Mouse (Mus musculus) C2C12 (cell line): Measurements from ENCODE around the gene Cmtr2. TPM values are rescaled to one million over a fixed set of nuclear protein-coding genes. Genes with fewer than 3 reads are reported as not detected.

ENCODE experiments used
- H3K27me3 ChIP-seq: one replicate; pipeline ENCODE4 v1.6.1; 2011; ENCODE audit not compliant: control insufficient read depth, insufficient read depth, insufficient read length
- H3K36me3 ChIP-seq: one replicate; pipeline ENCODE4 v1.6.1; 2011; ENCODE audit not compliant: control insufficient read depth, insufficient read depth
- H3K4me3 ChIP-seq: one replicate; pipeline ENCODE4 v1.5.1; 2011; ENCODE audit warnings: mild to moderate bottlenecking, control low read depth; ENCODE audit not compliant: poor library complexity, insufficient read depth, severe bottlenecking
- H3K79me2 ChIP-seq: one replicate; pipeline ENCODE4 v1.6.1; 2011; ENCODE audit not compliant: control insufficient read depth, insufficient read depth
- H3K79me3 ChIP-seq: one replicate; pipeline ENCODE4 v1.6.1; 2011; ENCODE audit warnings: low read depth, control low read depth
- H3ac ChIP-seq: one replicate; pipeline ENCODE3; 2011; ENCODE audit warnings: low read depth; ENCODE audit not compliant: control insufficient read depth, insufficient read length
- CEBPB ChIP-seq: IDR thresholded peaks from one replicate; pipeline ENCODE4 v1.6.1; 2011; ENCODE audit warnings: low read depth, mild to moderate bottlenecking, control low read depth, moderate library complexity
- CTCF ChIP-seq: IDR thresholded peaks from one replicate; pipeline ENCODE4 v1.5.1; 2011; ENCODE audit not compliant: control insufficient read depth, insufficient read depth, insufficient read length
- FOSL1 ChIP-seq: IDR thresholded peaks from one replicate; pipeline ENCODE4 v1.8.0; 2011; ENCODE audit warnings: mild to moderate bottlenecking, low read length; ENCODE audit not compliant: poor library complexity, insufficient read depth, severe bottlenecking
- MAX ChIP-seq: IDR thresholded peaks from one replicate; pipeline ENCODE4 v1.6.1; 2011; ENCODE audit warnings: mild to moderate bottlenecking, control low read depth
- MYOD1 ChIP-seq: IDR thresholded peaks from one replicate; pipeline ENCODE4 v1.6.1; 2011; ENCODE audit warnings: low read depth; ENCODE audit not compliant: control insufficient read depth, insufficient read length
- MYOG ChIP-seq: IDR thresholded peaks from one replicate; pipeline ENCODE4 v1.6.1; 2011; ENCODE audit not compliant: control insufficient read depth, insufficient read length; ENCODE audit errors: extremely low read depth
- USF1 ChIP-seq: IDR thresholded peaks from one replicate; pipeline ENCODE4 v1.6.1; 2011; ENCODE audit warnings: low read depth, mild to moderate bottlenecking, control low read depth, moderate library complexity
- polyA plus RNA-seq: library from polyadenylated mRNA; unstranded; fragments of >200 nt; fragmentation: generic; extraction: Trizol; gene quantifications from one replicate; pipeline ENCODE4 v1.2.1, GENCODE M21; 2012; ENCODE audit warnings: missing spikeins

The Cmtr2 gene
- polyA plus RNA-seq, 1 experiment = 4.6 TPM

DNA sequence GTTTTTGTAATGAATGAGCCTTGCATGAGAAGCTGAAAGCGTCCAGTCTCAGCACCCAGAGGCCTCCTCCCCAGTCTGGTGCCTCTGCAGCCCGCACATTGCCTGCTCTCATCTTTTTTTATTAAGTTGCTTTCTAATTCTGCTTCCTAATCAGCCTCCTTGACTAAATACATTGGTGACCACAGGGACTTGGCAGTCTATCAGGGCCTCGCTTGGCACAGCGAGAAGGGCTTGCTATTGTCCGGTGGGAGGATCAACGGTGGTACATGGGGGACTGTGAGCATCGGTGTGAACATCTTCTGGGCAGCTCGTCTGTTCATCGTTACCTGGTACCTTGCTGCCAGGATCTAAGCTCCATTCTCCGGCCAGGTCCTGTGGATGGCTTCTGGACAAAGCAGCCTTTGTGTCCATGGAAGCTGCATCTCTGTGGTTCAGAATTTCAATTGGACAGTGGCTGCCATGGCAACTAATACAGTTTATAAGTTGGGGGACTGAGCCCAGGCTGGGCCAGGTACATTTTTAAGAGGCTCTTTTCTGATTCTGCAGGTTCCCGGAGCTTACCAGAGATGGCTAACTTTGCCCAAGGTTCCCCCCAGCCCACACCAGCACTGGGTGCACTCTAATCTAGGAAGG lies 32.6 kb upstream of the Cmtr2 start:
- TF ChIP-seq CTCF (no peak), FOSL1 (no peak), CEBPB (no peak), MYOG (no peak), MAX (no peak), MYOD1 (no peak), USF1 (no peak)
- Histone ChIP-seq H3K36me3 (no peaks in the 10 kb centered on the region), H3ac (no peak overlapping the region), H3K79me3 (no peaks in the 10 kb centered on the region), H3K4me3 (no peak overlapping the region), H3K79me2 (no peaks in the 10 kb centered on the region), H3K27me3 (peaks cover 16% of the 10 kb centered on the region)

GRCm38 (mm10) chr8:110183748-110184147 lies 31.7 kb upstream of the Cmtr2 start:
- H3K79me2 ChIP-seq = no peaks in the 10 kb centered on the region
- no peaks in the 10 kb centered on the region for H3K36me3 ChIP-seq
- H3K4me3 ChIP-seq = no peak overlapping the region
- TF ChIP-seq FOSL1 (no peak), CEBPB (no peak), MYOG (no peak), MAX (no peak), USF1 (no peak), MYOD1 (no peak), CTCF (no peak)
- peaks cover 15% of the 10 kb centered on the region for H3K27me3 ChIP-seq
- no peak overlapping the region for H3ac ChIP-seq
- no peaks in the 10 kb centered on the region for H3K79me3 ChIP-seq

DNA sequence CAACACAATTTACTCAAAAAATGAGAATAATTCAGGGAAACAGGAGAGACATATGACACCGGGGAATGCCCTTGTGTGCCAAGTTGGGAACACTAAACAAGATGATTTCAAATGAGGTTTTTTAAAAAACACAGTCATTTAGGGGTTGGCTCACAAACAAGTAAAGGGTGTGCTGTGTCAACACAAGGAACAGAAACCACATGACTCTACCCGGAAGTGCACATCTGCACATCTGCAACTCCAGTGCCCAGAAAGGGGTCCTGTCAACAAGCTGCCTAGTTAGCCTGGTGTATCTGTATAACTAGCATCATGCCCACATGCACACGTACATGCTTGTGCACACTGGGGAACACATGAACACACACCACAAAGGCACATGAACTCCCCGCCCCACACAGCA lies 29.9 kb upstream of the Cmtr2 start:
- no peaks in the 10 kb centered on the region for H3K79me3 ChIP-seq
- no peak overlapping the region for H3ac ChIP-seq
- no peak for TF ChIP-seq MAX
- no peak for TF ChIP-seq USF1
- TF ChIP-seq FOSL1 = no peak
- TF ChIP-seq MYOD1 = no peak
- TF ChIP-seq CEBPB = no peak
- TF ChIP-seq CTCF = no peak
- peaks cover 6% of the 10 kb centered on the region for H3K27me3 ChIP-seq
- H3K79me2 ChIP-seq = no peaks in the 10 kb centered on the region
- no peaks in the 10 kb centered on the region for H3K36me3 ChIP-seq
- no peak overlapping the region for H3K4me3 ChIP-seq

DNA sequence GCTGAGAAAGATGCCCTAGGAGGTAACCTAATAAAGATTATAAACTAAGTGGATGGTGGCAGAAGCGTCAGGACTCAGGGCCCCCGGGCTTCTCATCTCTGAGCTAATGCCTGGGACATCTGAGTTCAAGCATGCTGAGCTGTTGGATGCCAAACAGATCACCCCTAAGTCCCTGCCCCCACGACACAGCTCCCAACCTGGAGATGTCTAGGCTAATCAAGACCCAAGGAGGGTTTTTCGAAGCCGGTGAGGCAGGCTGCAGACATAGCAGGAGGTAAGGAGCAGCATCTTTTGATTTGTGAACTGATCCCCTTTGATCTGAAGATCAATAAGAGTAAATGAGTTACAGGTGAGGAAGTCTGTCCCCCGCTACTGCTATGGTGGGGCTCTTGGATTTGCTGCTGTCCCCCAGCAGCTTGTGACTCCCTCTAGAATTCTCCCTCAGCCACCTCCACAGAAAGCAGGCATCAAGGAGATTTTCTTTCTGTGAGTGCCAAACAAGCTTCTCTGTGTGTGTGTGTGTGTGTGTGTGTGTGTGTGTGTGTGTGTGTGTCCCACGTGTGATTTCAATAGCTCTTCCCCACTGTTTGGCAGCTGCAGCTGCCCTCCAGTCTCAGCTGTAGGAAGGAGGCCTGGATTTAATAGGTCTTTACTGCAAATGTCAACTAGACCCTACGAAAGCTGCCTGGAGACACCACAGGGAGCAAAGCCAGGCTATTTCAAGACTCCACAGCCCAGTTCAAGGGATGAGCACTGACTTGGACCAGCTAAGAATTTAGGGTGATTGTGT lies 26.3 kb upstream of the Cmtr2 start:
- H3K79me2 ChIP-seq = no peaks in the 10 kb centered on the region

GRCm38 (mm10) chr8:110196678-110197077 lies 18.8 kb upstream of the Cmtr2 start:
- TF ChIP-seq CEBPB (no peak), FOSL1 (no peak), USF1 (no peak), CTCF (no peak), MAX (no peak), MYOD1 (no peak), MYOG (no peak)
- no peaks in the 10 kb centered on the region for H3K79me2 ChIP-seq
- no peaks in the 10 kb centered on the region for H3K36me3 ChIP-seq
- H3K4me3 ChIP-seq = no peak overlapping the region
- H3K27me3 ChIP-seq = no peaks in the 10 kb centered on the region
- no peak overlapping the region for H3ac ChIP-seq
- no peaks in the 10 kb centered on the region for H3K79me3 ChIP-seq

More for the DNA sequence above, 26.3 kb upstream of the Cmtr2 start:
- Histone ChIP-seq H3K36me3 (no peaks in the 10 kb centered on the region), H3K4me3 (no peak overlapping the region), H3K79me3 (no peaks in the 10 kb centered on the region), H3ac (no peak overlapping the region), H3K27me3 (no peaks in the 10 kb centered on the region)
- TF ChIP-seq FOSL1 (no peak), CTCF (no peak), USF1 (no peak), CEBPB (no peak), MAX (no peak), MYOD1 (no peak), MYOG (no peak)
